12 mouse cellular contexts compared by ENCODE assay signal in the genomic region with DNA sequence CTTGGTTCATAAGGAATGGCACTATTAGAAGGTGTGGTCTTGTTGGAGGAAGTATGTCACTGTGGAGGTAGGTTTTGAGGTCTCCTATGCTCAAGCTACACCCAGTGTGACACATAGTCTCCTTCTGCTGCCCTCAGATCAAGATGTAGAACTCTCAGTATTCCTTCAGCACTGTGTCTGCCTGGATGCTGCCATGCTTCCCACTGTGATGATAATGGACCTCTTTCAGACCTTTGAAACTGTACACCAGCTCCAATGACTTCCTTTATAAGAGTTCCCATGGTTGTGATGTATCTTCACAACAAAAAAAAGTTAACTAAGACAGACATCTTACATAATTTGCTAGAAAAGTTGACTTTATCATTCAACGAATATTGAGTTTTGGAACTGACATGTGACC.
"Had no signal": no experiment of that assay in that cellular context is flagged by ENCODE, and none has a peak within 500 bp of the region (broad histone marks: within the 10 kb centered on the region; RNA-seq: fewer than 3 reads in every experiment).

No protein-coding gene starts in this region.

- DNase-seq: left cerebral cortex, postnatal 4 days; liver; liver, embryonic 13.5 days; liver, postnatal 0 days; lung, adult 18-20 months; lung, adult 2 months; lung, embryonic 14.5 days; lung, postnatal 10 days; lung, postnatal 14 days; lung, postnatal 36 days; lung, postnatal 4 days; midbrain, embryonic 14.5 days had no signal
